In the genomic region with DNA sequence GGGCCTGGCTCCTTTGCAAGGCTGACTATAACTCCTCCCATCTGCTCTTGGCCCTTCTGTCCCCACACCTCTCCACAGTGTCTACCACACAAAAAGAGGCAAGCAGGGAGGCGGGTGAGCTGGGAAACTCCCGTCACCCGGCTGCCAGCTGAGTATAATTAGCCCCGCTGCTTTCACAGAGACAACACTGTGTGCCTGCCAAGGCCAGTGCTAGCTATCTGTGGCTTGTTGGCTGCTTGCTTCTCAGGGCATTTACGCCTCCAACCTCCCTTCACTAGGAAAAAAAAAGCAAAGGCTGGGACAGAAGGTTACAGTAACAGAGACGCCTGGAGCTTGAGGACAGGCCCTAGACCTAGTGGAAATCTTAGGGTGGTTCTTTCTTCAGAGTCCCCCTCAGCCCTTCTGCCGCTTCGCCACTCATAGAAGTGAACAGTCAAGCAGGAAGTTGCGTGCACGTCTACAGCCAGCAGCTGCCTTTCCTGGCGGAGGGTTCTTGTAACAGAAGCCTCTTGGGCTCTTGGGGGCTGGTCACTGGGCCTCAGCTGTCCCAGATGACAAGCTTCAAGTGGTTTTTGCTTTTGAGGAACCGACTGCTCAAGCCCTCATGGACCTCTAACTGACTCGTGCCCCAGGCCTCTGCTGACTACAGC, we compare ENCODE assay signal across 7 mouse cellular contexts. TPM values are rescaled to one million over a fixed set of nuclear protein-coding genes. Genes with fewer than 3 reads are reported as not detected.
DNase-seq lines count a peak whose midpoint lies in the region; ATAC-seq and TF ChIP-seq lines count a peak whose summit lies in the region.

No protein-coding gene starts in this region.

- no peak for TF ChIP-seq CTCF in small intestine, adult 2 months (IDR thresholded peaks at IDR 0.05; ENCODE audit: extremely low read depth, insufficient read length, insufficient replicate concordance, low read depth, low read length)

- H3K9me3 ChIP-seq in embryonic facial prominence, embryonic 13.5 days: no peaks in the 10 kb centered on the region
- no peaks in the 10 kb centered on the region for H3K9me3 ChIP-seq in limb, embryonic 12.5 days
- H3K9me3 ChIP-seq in midbrain, embryonic 13.5 days: no peaks in the 10 kb centered on the region

- H3K4me2 ChIP-seq in embryonic facial prominence, embryonic 13.5 days: peak overlapping the region; percentile 14
- peak overlapping the region; percentile 17; the same call in 1 of the 2 replicates for H3K4me2 ChIP-seq in limb, embryonic 12.5 days
- H3K4me2 ChIP-seq in midbrain, embryonic 13.5 days (replicated peaks): no peak overlapping the region

- no peak overlapping the region for H3K4me3 ChIP-seq in embryonic facial prominence, embryonic 13.5 days
- no peak overlapping the region for H3K4me3 ChIP-seq in limb, embryonic 12.5 days (replicated peaks)
- no peak overlapping the region for H3K4me3 ChIP-seq in midbrain, embryonic 13.5 days (replicated peaks)
- no peak overlapping the region for H3K4me3 ChIP-seq in small intestine, adult 2 months (ENCODE audit: low read depth, low read length)

- 17% methylated on average over 13 of the region's 13 CpGs for WGBS in embryonic facial prominence, embryonic 13.5 days
- WGBS in limb, embryonic 12.5 days: 24% methylated on average over 13 of the region's 13 CpGs
- 29% methylated on average over 13 of the region's 13 CpGs for WGBS in midbrain, embryonic 13.5 days
- WGBS in small intestine, adult 2 months: 2% methylated on average over 13 of the region's 13 CpGs

- peak; percentile 44 for TF ChIP-seq POLR2A in small intestine, adult 2 months (IDR thresholded peaks at IDR 0.05; ENCODE audit: low read depth, low read length)

- no peaks in the 10 kb centered on the region for H3K27me3 ChIP-seq in embryonic facial prominence, embryonic 13.5 days
- H3K27me3 ChIP-seq in limb, embryonic 12.5 days: no peaks in the 10 kb centered on the region
- no peaks in the 10 kb centered on the region for H3K27me3 ChIP-seq in midbrain, embryonic 13.5 days
- no peaks in the 10 kb centered on the region for H3K27me3 ChIP-seq in small intestine, adult 2 months (ENCODE audit: control insufficient read depth, insufficient read depth, low read length)

- no peaks in the 10 kb centered on the region for H3K36me3 ChIP-seq in embryonic facial prominence, embryonic 13.5 days
- H3K36me3 ChIP-seq in limb, embryonic 12.5 days: no peaks in the 10 kb centered on the region
- no peaks in the 10 kb centered on the region for H3K36me3 ChIP-seq in midbrain, embryonic 13.5 days
- no peaks in the 10 kb centered on the region for H3K36me3 ChIP-seq in small intestine, adult 2 months (ENCODE audit: control insufficient read depth, insufficient read depth, low read length)

- peaks cover 43% of the 10 kb centered on the region for H3K4me1 ChIP-seq in embryonic facial prominence, embryonic 13.5 days
- H3K4me1 ChIP-seq in limb, embryonic 12.5 days (replicated peaks): peaks cover 31% of the 10 kb centered on the region
- peaks cover 17% of the 10 kb centered on the region for H3K4me1 ChIP-seq in midbrain, embryonic 13.5 days (replicated peaks)
- H3K4me1 ChIP-seq in small intestine, adult 2 months (ENCODE audit: control insufficient read depth, insufficient read depth, insufficient read length, low read length): peaks cover 47% of the 10 kb centered on the region; the same call in 1 of the 2 replicates

- peak overlapping the region; percentile 55 for H3K9ac ChIP-seq in embryonic facial prominence, embryonic 13.5 days
- H3K9ac ChIP-seq in limb, embryonic 12.5 days (replicated peaks): no peak overlapping the region
- H3K9ac ChIP-seq in midbrain, embryonic 13.5 days (replicated peaks): no peak overlapping the region

- peak; percentile 74; the same call in 1 of the 2 replicates for ATAC-seq in embryonic facial prominence, embryonic 13.5 days (ENCODE audit: insufficient number of reproducible peaks, insufficient read depth, low FRiP score, low TSS enrichment, low read depth)
- ATAC-seq in limb, embryonic 12.5 days (ENCODE audit: insufficient number of reproducible peaks, insufficient read depth, low FRiP score, low TSS enrichment, low read depth): peak; percentile 57
- ATAC-seq in midbrain, embryonic 13.5 days: peak; percentile 93

- DNase-seq in adrenal gland, postnatal 36 days: peak; percentile 76 to 77
- peak; percentile 88 for DNase-seq in heart, adult 8-10 months (ENCODE audit: low spot score)
- peak; percentile 54 to 60 for DNase-seq in kidney, adult 8-10 months

- H3K27ac ChIP-seq in embryonic facial prominence, embryonic 13.5 days: peak overlapping the region; percentile 93
- H3K27ac ChIP-seq in limb, embryonic 12.5 days: peak overlapping the region; percentile 89
- H3K27ac ChIP-seq in midbrain, embryonic 13.5 days: peak overlapping the region; percentile 82
- H3K27ac ChIP-seq in small intestine, adult 2 months (ENCODE audit: insufficient read depth, low read depth, low read length): peak overlapping the region; percentile 90

RNA-seq across cellular contexts. Expression of gene Nfkbia, which starts 45.6 kb away (rescaled TPM):
- 100 to 1,000 TPM in 1 of 2 experiments, 10 to 100 TPM in 1; 98.9 to 111 TPM for total RNA-seq in adrenal gland, postnatal 36 days (2021)
- polyA plus RNA-seq in embryonic facial prominence, embryonic 13.5 days (2015; fragmentation: Nextera tagmentation; extraction: Ambion mirVana): 117 and 126 TPM in 2 replicates
- 10 to 100 TPM; 27.4 to 65.8 (median 39.3) TPM for total RNA-seq in heart, adult 8-10 months (2022)
- 85.7 and 94.9 TPM in 2 replicates for polyA plus RNA-seq in limb, embryonic 12.5 days (2016; fragmentation: Nextera tagmentation; extraction: Ambion mirVana)
- polyA plus RNA-seq in midbrain, embryonic 13.5 days (2015; fragmentation: Nextera tagmentation; extraction: Ambion mirVana): 48.8 and 52.9 TPM in 2 replicates
- 171 and 272 TPM in 2 replicates for polyA plus RNA-seq in small intestine, adult 2 months (2012; rRNA removed)
